Mouse (Mus musculus): ENCODE results near the gene Ptpdc1.
A peak's percentile ranks its signal among the peaks of the same experiment; 100 is the strongest.

Ptpdc1 gene

DNA sequence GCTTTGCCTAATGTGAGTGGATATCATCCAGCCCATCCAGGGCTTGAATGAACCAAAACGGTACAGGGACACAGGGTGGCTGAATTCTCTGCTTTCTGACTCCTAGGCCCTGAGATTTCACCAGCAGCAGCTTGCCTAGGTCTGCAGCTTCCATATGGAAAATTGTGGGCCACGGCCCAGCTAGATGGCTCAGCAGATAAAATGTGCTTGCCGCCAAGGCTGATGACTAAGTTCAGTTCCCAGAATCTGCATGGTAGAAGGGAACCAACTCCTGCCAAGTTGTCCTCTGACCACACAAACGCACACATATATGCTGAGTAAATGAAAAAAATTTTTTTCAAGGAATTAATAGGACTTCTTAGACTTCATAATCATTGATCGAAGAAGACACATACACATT is 77.2 kb downstream of the Ptpdc1 start:
- DNase-seq (ENCODE audit: low read depth, low spot score): no peak

DNA sequence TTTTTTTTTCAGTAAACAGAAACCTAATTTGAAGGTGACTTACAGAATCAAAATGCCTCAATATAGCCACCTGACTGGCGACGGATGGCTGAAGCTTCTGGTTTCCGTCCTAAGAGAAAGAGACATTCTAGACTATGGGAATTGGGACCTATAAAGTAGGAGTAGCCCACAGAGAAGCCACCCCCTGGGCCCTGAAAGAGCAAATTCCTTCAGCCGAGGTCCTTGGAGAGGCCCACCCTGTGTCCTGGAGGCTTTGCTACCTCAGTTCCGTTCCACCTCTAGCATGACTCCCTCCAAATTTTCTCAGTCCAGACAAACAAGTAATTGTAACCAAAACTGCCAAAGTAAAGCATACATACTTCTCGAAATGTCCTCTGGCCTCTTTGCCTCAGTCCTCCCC is 77.8 kb downstream of the Ptpdc1 start:
- DNase-seq (ENCODE audit: low read depth, low spot score): no peak

DNA sequence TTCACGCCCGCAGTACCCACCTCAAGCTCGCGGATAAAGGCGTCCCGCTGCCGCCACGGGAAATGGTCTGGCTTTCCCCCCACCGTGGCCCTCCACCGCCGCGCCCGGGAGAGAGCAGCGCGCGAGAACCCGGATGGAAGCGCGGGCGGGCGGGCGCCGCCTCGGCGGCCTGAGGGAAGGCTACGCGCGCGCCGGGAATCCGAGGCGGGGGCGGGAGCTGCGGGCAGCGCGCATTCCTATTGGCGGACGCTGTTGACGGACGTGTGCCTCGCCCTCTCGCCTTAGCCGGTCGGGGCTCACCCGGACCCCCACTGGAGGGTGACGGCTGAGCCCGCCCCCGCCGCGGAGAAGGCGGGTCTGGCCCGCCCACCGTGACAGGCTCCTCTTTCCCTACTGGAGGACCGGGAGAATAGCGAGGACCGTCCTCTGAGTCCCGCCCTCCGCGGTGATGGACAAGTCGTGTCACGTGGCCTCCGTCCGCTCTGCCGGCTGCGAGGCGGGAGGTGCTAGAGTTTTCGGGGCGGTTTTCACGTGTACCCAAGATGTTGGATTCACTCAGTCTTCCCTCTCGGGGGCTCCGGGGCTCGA is 79.0 kb downstream of the Ptpdc1 start:
- peak; percentile 99 for DNase-seq (ENCODE audit: low read depth, low spot score)

DNA sequence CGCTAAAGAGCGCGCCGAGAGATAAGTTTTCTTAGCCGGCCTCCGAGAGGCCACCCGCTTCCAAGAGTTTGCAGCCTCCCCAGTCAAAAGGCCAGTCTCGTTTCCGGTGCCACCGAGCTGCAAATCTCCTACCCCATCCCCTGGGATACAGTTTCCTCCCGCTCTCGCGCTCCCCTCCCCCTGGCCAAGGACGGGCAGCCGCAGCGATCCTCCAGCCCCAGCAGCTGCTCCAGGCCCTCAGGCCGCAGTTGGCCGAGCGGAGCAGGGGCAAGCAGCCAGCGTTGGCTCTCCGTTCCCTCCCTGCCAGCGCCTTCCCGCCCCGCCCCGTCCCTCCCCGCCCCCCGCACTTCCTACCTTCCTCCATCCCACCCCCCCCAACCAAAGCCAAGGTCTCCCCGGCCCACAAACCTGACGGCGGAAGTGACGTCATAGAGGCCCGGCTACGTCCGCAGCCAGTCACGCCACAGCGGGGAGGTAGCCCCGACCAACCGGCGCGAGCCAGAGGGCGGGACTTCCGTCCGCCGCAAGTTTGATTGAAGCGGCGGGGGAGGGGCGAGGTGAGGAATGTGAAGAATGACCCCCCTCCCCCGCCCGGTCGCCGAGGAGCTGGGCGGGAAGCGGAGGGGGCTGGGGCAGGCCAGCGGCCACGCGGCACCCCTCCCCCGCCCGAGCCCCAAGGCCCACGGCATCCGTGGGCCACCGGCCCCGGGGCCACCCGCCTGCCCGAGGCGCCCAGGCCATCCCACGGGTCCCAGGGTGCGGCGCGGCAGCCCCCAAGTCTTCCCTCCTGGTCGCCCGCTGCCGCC is 79.8 kb downstream of the Ptpdc1 start:
- peak; percentile 98 for DNase-seq (ENCODE audit: low read depth, low spot score)

DNA sequence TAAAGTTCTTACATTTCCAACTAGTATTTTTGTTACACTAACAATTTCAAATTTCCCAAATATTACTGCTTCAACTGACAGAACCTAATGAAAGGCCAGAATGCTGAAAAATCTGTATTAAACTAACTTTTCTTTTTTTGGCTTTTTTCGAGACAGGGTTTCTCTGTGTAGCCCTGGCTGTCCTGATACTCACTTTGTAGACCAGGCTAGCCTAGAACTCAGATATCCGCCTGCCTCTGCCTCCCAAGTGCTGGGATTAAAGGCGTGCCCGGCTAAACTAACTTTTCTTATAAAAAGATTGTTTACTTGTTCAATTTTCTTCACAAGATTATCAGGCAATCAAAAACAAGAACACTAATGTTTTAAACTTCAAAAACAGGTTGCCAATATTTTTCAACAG is 80.6 kb downstream of the Ptpdc1 start:
- no peak for DNase-seq (ENCODE audit: low read depth, low spot score)

DNA sequence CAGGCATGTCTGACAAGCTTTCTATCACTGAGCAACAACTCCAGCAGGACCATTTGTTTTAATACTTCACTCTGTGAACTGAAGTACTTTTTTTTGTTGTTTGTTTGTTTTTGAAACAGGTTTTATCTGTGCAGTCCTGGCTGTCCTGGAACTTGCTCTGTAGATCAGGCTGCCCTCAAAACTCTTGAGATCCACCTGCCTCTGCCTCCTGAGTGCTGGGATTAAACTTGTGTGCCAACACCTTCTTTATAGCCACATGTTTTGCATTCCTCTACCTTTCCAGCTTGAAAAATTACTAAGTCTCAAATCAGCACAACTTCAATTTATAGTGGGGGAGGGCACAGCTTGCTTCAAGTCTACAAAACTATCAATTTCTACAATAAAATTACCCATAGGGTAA is 81.1 kb downstream of the Ptpdc1 start:
- no peak for DNase-seq (ENCODE audit: low read depth, low spot score)

DNA sequence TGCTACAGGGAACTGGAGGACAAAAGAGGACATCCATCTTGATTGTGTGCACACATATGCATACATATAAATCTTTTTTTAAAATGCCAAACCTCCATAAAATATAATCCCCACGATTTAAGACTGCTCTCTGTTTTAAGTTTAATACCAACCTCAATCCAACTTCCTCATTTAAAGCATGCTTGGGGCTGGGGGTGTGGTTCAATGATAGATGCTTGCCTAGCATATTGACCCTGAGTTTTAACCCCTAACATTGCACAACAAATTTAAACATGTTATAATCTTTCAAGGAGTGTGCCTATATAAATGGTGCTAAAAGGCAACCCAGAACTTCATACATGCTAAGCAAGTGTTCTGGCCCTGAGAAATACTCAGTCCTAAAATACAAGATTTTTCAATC is 85.0 kb downstream of the Ptpdc1 start:
- DNase-seq (ENCODE audit: low read depth, low spot score): no peak

DNA sequence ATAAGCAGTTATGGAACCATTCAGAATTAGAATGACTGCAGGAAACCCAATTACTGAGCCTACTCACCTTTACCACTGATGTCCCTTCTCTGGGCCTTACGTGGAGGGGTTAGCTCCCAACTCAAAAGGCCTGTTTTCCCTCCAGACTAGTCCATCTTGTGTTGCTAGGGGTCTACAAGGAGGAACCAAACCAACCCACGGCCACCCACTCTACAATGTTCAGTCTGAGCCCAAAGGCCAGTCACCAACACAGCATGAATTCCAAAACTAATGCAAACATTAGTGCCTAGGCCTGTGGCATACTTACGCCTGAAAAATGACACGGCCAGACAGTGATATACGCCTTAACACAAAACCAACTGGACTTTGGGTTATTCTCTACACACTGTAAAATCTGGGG is 92.0 kb downstream of the Ptpdc1 start:
- no peak for DNase-seq (ENCODE audit: low read depth, low spot score)

DNA sequence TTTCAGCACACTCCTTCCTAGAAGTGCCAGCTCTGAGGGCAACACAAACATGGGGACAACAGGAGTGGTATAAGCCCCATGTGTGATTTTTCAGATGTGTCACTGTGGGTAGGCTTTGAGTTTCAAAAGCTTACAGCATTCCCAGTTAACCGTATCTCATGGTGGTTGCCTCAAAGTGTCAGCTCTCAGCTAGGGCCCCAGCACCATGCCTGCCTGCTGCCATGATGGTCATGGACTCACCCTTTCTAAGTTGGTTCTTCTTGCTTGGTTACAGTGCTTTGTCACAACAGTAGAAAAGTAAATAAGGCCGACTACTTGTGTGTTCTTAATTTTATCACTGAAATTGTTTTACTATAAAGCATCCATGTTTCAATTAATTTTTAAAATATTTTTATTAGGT is 94.0 kb downstream of the Ptpdc1 start:
- DNase-seq (ENCODE audit: low read depth, low spot score): no peak

DNA sequence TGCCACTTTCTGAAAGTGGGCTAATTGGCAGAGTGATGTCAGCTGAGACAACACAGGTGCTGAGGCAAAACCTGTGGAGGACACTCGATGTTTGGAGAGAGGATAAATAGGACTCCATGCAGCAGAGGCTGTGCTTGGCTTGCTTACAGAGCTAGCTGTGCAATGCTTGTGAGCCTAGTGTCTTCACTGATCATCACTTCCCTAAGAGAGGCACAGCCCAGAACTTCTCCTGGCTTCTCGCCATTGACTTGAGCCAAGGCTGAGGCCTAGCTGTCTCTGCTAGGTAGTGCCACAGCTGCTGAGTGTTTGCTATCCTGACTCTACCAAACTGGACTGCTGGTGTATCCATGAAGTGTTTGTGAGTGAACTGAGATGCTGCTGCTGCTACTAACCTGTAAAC is 94.8 kb downstream of the Ptpdc1 start:
- no peak for DNase-seq (ENCODE audit: low read depth, low spot score)

DNA sequence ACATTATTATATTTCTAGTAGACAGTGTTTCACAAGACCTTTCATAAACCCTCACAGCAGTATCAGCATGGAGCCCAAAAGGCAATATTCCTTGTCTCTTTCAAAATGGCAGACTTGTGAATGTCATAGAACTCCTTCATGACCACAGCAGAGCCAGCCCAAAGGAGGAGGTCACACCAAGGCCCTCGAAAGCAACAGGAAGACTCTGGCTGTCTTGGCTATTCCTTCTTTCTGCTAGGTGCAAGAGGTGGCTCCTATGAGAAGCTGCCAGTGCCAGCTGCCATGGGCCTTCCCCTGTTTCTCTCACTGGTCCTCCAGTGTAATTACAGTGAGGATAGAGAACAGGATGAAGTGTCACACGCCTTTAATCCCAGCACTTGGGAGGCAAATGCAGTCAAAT is 96.4 kb downstream of the Ptpdc1 start:
- DNase-seq (ENCODE audit: low read depth, low spot score): no peak

DNA sequence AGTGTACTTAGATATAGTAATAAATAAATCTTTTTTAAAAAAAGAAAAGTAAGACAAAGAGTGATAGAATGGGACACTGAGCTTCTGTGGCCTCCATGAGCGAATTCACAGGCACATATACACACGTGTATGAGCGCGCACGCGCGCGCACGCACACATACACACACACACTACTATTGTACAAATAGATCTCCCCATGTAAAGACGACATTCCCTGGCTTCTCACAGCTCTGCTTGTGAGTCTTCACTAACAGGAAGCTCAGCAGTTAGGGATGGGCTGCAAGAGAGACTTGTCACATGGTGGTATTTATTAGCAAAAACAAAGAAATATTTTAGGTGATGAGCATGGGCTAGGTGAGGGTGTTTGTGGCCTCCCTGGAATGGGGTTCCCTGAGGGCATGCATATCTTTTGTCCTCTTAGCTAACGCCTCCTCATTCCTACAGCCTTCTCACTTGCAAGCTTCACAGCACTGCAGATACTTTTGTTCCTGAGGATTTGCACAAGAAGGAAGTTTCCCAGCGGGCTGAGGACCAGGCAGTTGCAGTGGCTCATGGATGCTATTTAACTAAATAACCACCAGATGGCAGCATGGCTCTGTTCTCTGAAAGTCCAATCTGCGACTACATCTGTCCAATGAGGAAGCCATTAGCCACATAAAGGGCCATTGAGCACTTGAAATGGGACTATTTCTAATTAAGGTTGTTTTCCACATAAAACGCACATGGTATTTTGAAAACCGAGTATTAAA is 97.2 kb downstream of the Ptpdc1 start:
- DNase-seq (ENCODE audit: low read depth, low spot score): peak; percentile 93
